ENCODE assay signal across 20 mouse cellular contexts in genomic region chr2:35308166-35308565, GRCm38 (mm10). TPM values are rescaled to one million over a fixed set of nuclear protein-coding genes. Genes with fewer than 3 reads are reported as not detected.
"Had no signal": no experiment of that assay in that cellular context is flagged by ENCODE, and none has a peak within 500 bp of the region (broad histone marks: within the 10 kb centered on the region; RNA-seq: fewer than 3 reads in every experiment).

No protein-coding gene starts in this region.

- H3K4me1 ChIP-seq: kidney, embryonic 15.5 days; neural tube, embryonic 15.5 days had no signal

- H3K4me3 ChIP-seq: kidney, embryonic 15.5 days; limb, embryonic 15.5 days; megakaryocyte, embryonic 14.5 days; myocyte; neural tube, embryonic 15.5 days had no signal

- H3K4me2 ChIP-seq: kidney, embryonic 15.5 days; limb, embryonic 15.5 days; midbrain, embryonic 11.5 days; neural tube, embryonic 15.5 days had no signal

- ATAC-seq: intestine, embryonic 16.5 days; midbrain, embryonic 16.5 days had no signal

- DNase-seq: kidney, adult 2 months; kidney, postnatal 14 days; thymus, postnatal 4 days had no signal

- H3K27me3 ChIP-seq: kidney, embryonic 15.5 days; limb, embryonic 15.5 days; neural tube, embryonic 15.5 days had no signal

- H3K27ac ChIP-seq: kidney, embryonic 15.5 days; limb, embryonic 15.5 days; liver, embryonic 14.5 days; neural tube, embryonic 15.5 days; stomach, postnatal 0 days had no signal

- H3K9ac ChIP-seq: kidney, embryonic 15.5 days; limb, embryonic 15.5 days; liver, embryonic 14.5 days; neural tube, embryonic 15.5 days had no signal

- H3K36me3 ChIP-seq: kidney, embryonic 15.5 days; neural tube, embryonic 15.5 days had no signal

- H3K9me3 ChIP-seq: kidney, embryonic 15.5 days; limb, embryonic 15.5 days; neural tube, embryonic 15.5 days had no signal

RNA-seq across cellular contexts. Expression of gene 4930568D16Rik, which starts 59.4 kb away (rescaled TPM):
- total RNA-seq: layer of hippocampus, postnatal 25 days; left cerebral cortex, adult 8-10 months; left cerebral cortex, postnatal 25 days had no signal
- polyA plus RNA-seq: intestine, embryonic 16.5 days; kidney, adult 2 months; kidney, embryonic 15.5 days; large intestine, adult 2 months; limb, embryonic 11.5 days; limb, embryonic 15.5 days; liver, embryonic 14.5 days; lung, embryonic 16.5 days; midbrain, embryonic 11.5 days; midbrain, embryonic 16.5 days; myocyte; neural tube, embryonic 11.5 days; neural tube, embryonic 15.5 days; stomach, postnatal 0 days had no signal
